Mouse (Mus musculus): ENCODE measurements around the gene Oxnad1.
A peak's percentile ranks its signal among the peaks of the same experiment; 100 is the strongest.
"Not testable (repeated sequence)": the region's sequence is repeated elsewhere in the genome, so short reads cannot be mapped to it uniquely, and the experiment has no call there.

Gene Oxnad1

DNA sequence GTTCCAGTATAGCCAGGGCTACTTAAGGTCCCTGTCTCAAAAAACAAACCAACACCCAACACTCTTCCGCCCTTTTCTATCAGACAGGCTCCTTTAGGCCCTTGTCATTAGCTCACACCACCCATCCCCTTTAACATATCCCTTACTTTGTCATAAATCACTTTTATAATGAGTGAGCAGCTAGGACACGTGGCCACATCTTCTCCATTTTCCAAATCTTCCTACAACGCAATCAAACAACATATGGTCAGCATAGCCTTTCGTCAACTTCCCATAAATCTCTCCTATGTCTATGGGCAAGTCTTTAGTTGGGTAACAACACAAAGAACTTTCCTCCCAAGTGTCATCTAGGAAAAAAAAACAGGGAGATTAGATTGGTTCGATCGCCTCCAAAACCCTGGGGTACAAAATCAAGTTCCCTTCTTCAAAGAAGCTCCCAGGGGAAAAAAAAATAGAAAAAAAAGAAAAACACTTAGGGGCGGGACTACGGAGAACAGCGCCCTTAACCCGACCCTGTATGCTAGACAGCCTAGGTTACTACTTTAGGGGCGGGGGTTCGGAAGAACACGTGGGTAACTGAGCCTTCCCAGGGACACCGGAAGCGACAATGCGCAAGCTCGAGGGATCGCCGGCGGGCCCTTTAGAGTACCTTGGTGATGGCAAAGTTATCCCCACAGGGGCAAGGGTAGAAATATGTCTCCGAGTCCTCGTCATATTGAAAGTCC, at the start of gene Oxnad1:
TSS of gene Oxnad1 (plus strand) at position 614 of the 725 bp plus-strand sequence.
- DNase-seq (ENCODE audit: low spot score) = no peak

DNA sequence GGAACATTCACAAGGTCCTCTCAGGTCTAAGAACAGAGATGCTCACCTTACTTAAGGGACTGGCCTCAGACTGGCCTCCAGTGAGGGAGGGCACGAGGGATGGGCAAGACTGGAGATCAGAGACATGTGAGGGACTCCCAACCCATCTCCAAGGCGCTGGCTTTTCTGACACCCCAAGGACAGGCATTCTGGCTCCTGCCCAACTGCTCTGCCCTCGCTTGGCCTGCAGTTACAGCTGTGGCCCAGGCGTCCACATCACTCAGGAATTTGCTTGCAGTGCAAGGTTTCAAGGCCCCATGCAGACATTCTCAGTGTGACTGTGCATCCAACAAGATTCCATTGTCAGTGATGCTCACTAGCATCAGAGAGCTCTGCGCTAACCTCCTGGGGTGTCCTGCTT, 48.7 kb upstream of the Oxnad1 start:
- DNase-seq (ENCODE audit: low spot score) = no peak

DNA sequence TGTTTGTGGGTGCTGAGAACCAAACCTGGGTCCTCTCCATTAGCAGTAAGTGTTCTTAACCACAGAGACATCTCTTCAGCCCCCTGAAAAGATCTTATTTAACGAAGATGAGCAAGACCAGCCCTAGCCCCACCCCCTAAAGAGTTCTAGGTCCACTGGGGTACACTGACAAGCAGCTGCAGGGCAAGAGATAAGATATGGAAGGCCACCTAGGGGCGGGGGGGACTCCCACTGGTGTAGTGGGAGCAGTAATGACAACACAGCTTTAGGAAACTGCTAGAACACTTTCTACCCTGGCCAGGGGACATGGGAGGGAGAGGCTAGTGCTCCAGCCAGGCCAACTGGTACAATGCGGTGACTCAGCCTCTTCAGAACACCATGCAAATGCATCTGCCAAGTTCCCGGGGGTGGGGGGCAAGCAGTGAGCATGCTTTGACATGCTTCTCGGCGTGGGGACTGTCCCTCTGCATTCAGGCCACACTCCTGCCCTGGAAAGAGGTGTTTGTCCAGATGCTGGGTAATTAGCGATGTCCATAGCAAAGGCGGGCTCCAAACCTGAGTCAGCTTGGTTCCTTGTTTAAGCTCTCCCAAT, 47.4 kb upstream of the Oxnad1 start:
- no peak for DNase-seq (ENCODE audit: low spot score)

DNA sequence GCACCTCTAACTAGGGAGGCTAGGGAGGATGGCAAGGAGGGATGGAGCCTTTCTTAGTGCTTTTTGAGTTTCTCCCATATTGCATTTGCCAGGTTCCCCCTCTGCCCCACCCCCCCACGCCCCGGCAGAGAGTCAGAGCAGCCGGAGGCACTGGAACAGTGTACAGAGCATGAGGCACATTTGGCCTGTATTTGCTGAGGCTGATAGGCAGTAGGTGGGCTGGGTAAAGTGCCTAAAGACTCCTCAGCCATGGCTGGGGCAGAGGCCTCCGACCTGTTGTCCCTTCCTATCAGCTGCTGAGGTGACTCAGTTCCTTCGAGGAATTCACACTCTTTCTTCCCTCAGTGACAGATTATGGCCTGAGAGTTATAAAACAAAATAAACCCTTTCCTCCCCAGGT, 43.1 kb upstream of the Oxnad1 start:
- DNase-seq (ENCODE audit: low spot score) = no peak

DNA sequence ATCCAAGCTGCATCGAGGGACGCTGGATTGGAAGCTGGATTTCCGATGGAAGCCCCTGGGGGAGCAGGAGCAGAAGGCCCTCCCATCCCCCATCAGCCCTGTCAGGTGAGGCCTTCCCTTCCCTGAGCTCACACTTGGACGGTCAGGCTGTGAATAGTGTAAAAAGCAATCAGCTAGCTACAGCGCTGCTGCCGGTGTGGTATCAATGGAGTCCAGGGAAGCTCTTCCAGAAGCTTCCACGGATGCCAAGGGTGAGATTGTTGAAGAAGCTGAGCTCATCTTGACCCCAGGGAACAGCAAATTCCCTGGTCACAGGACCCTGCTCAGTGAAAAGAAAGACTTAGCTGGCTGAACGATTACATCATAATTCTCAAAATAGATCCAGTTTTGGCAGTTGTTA, 38.8 kb upstream of the Oxnad1 start:
- no peak for DNase-seq (ENCODE audit: low spot score)

DNA sequence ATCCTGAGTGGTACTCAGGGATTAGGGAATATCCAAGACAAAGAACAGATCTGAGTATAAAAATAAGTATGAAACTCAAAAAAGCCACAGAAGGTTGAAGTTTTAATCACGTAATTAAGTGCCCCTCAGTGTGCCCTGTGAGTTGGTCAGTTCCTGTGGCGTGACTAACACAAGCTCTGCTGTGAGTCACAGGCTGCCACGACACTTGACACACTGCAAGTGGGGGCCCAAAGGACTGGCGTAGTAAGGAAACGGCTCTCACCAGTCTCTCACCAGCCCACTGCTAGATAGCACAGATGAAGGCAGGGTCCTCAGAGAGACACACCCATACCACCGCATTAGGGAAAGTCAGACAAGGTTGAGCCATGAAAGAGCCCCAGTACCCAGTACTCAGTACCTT, 35.0 kb upstream of the Oxnad1 start:
- DNase-seq (ENCODE audit: low spot score) = no peak

DNA sequence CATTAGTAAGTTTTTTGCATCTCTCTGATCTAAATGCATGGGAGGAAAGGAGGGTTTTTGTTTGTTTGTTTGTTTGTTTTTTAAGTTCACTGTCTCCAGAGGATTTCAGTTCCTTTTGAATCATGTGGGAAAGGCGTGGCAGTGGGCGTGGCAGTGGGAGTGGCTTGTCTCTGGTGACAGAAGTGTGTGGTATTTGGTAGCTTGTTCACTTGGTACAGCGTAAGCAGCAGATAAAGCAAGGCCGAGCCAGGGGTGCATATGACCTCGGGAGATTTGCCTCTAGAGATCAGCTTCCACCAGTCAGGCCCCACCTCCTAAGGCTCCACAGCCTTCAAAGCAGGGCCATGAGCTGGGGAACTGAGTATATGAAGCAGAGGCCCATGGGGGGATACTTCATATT, 31.3 kb upstream of the Oxnad1 start:
- no peak for DNase-seq (ENCODE audit: low spot score)

DNA sequence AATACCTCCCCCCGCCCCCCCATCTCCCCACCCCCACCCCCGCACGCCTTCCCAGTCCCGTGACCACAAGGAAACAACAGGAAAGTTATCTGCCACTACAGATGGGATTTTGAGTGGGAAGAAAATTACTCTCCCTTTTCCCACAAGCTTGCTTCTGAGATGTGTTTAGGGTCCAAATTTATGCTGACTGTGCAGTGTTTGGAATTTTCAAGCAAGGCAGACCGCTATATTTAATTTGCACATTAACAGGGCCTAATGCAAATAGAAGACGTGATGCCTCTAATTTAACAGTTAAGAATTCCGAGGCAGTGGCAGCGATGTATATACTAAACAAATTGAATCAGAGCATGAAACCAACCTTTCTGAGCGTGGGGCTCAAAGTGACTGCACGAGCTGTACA, 30.4 kb upstream of the Oxnad1 start:
- DNase-seq (ENCODE audit: low spot score) = no peak

DNA sequence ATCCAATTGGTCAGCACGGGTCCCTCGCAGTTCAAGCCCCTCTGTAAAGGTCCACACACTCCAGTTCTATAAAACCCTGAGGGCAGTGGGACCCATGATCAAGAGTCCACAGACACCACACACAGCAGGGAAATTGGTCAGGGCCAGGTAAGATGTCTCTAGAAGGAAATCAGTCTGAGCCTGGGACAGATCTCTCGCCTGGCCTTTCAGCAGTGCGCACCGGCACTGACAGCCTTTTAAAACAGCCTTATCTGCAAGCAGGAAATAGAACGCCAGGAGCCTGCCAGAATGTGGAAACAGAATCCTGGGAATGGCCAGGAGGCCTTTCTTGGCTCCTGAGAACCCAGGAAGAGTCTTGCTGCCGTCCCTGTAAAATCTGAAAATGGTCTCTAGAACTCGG, 29.4 kb upstream of the Oxnad1 start:
- DNase-seq (ENCODE audit: low spot score) = no peak

DNA sequence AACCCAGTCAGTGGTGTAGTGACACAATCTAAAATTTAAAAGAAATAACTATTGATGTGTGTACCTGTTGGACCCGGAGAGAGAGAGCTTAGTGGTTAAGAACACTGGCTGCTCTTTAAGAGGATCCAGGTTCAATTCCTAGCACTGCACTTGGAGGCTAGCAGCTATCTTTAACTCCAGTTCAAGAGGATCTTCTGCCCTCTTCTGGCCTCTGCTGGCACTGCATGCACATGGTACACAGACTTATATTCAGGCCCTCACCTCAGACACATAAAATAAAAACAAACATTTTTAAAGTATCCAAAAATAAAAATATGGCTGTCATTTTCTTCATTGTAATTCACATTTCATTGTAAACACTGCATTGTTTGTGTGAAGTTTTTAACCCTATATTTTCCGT, 28.5 kb upstream of the Oxnad1 start:
- DNase-seq (ENCODE audit: low spot score) = no peak

DNA sequence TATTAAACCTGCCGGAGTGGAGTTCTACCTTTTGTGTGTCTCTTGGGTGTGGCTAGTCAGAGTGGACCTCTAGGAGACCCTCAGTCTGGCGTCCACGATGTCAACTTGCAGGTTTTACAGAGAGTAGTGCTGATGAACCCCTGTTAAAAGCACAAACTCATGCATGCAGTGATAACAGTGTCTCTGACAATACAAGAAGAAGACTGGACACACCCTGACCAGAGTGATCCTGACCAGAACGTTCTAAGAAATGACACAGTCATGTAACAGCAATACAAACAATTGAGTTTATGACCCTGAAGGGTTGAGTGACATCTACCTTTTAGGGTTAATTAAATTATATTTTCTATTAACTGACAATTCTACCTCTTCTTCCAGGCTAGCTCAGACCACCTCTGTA, 27.5 kb upstream of the Oxnad1 start:
- DNase-seq (ENCODE audit: low spot score) = no peak

DNA sequence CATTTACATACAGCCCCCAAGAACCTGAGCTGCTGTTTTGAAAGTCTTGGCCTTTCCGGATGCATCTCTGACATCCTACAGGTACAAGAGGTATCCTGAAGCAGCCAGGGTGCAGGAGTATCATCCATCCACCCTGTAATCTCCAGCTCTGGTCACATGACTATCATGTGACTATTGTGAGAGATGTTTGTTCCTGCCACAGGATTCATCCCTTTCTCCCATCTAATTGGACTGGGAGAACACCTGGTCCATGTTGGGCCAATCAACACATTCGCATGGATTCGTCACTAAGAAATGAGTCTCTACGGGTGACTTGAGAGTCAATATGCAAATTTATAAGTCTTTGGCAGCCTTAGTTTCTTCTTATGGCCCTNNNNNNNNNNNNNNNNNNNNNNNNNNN, 23.8 kb upstream of the Oxnad1 start:
- DNase-seq (ENCODE audit: low spot score) = no peak

DNA sequence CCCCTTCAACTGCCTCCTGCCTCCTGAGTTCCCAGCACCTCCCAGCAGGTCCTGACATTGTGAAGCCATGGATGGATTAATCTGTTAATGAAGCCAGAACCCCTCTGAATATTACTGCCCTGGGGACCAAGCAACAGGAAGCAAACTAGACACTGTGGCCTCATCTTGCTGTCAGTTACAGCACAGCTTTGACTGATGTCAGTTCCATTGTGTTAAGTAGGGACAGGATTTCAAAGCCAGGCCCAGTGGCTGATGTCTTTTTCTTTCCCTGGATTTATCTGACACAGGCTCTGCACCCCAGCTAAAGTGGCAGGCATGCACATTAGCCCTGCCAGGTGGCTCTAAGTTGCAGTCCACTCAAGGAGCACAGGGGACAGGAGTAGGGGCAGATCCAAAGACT, 12.4 kb upstream of the Oxnad1 start:
- DNase-seq (ENCODE audit: low spot score) = no peak

DNA sequence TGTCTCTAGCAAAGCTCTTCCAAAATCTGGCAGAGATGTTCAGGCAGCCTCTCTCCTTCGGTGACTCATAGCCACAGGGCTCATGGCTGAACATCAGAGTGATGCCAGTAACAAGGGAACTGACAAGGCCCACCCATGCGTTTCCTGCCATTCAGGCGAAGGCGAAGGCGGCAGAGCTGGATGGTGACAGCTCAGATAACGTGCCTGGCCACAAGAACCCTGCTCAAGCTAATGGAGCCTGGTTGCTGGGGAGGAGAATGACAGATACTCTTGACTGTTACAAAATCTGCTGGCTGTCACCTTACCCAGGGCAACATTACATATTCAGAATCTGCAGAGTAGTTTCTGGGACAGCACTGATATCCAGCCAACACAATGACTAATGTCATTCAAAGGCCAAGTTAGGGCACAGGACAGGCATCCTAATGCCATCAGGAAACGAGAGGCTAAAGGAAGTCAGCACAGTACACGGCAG, 11.9 kb upstream of the Oxnad1 start:
- peak; percentile 71 for DNase-seq (ENCODE audit: low spot score)

DNA sequence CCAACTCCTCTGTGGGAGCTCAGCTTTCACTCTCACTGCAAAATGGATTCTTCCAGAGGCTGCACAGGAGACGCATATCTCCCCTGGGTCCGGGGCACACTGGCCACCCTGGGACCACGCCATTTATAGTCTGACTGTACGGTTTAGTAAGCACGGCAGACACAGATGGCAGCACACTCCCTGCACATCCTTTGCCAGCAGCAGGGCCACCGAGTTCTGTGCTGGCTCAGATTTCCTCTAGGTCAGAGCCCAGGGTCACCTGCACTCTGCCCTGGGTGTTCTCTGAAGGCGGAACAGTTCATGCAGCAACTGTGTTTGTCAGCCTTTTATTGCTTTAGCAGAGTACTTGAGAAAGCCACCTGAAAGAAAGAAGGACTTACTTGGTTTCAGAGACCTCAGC, 11.3 kb upstream of the Oxnad1 start:
- no peak for DNase-seq (ENCODE audit: low spot score)

DNA sequence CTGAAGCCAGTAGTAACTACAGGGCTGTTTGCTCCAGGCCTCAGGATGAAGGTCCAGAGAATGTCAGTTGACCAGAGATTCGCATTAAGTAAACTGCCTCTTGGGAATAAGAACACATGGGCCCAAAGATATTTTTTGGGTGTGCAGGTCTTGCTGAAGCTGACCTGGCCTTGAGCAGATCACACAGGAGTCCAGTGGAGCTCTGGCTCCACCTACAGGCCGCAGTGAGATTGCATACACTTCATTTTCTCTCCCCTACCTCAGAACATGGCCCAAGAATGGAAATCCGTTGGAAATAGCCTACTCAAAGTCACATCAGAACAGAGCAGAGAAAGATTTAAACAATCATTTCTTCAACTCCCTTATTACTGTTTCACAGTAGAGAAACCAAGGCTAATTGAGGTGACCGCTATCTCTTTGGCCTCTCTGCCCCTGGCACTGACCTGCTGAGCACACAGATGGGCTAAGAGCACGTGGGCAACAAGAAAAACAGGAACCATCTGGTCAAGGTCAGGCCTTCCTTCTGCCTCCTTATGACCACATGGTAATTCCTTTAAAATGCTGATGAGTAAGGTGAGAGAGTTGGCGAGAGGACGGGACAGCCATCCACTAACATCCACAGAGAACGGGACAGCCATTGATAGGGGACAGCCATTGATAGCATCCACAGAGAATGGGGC, 8.1 kb upstream of the Oxnad1 start:
- peak; percentile 33 for DNase-seq (ENCODE audit: low spot score)

DNA sequence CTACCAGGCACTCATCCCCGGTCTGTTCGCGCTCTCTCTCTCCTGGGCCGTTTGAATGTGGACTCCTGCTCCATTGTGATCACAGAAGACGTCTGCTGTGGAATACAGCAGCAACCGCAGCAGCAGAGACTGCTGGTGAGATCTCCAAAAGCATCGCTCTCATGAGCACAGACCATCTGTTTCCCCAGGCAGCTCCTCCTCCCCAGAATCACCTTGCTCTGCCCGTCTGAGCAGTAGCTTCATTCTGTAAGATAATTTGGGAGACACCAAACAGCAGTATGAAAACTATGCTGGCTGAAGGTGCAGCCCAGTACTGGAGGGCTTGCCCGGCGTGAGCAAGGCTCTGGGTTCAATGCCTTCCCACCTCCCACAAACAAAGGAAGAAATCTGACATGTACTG, 4.1 kb upstream of the Oxnad1 start:
- DNase-seq (ENCODE audit: low spot score) = no peak

DNA sequence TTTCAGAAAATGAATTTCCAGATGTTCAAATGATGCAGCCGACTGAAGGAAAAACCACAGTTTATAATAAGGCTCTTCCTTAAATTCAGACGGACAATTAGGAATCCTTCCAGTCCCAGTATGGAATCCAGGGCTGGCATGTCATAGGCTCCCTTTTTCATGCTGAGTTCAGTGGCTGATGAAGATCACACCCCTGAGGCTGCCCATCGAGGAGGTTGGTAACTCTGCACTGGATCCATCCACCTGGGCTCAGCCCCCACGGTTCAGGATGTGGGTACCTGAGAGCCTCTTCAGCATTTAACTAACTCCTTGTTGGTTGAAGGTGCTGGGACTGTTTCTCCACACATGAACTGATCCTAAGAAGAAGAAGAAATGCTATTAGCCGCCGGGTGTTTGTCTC, 2.3 kb upstream of the Oxnad1 start:
- DNase-seq (ENCODE audit: low spot score) = no peak

DNA sequence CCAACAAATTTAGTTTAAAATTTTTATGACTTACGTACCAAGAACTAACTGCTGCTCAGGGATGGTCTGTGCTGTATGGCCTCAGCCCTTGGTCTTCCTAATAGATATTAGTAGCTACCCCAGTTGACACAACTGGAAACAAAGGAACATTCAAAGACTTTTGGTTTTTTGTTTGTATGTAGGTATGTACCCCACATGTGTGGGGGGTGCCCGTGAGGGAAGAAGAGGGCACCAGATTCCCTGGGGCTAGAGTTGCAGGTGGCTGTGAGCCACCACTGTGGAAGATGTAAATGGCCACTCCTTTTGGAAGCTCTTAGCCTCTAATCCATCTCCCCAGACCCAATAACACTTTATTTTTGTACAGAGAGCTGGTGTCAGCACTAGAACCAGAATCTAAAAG, 1.7 kb upstream of the Oxnad1 start:
- no peak for DNase-seq (ENCODE audit: low spot score)

DNA sequence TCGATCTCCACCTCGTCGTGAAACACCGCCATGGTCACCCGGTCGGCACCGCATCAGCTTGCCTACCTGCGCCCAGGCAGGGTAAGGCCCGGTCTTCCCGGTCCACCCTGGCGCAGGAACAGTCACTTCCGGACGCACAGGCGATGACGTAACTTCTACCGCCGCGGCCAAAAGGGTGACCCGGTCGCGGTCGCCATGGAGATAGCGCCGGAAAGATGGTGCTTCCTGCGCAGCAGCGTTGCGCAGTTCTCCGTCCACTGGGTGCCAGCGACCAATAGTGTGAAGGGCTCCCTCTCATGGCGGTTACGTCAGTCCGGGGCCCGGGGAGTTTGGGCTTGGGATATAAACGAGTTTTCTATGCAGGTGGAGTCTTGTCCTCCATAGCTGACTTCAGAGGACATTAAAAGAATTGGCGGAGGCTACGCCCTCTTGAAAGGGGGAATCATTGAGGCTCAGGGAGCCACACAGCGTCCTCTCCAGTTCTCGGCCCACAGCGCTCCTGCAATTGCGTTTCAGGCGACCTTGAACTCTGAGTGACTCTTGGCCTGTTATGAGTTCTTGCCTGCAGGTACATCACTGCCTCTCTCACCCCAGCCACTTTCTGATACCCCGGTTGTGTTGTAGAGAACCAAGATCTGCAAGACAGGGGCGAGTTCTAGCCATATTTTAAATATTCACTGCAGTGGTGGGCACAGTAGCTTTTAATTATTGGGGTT, 470 bp downstream of the Oxnad1 start, which contains the start of gene Dph3:
TSS of gene Dph3 (minus strand) at position 244 of the 716 bp plus-strand sequence.
- peak; percentile 98 for DNase-seq (ENCODE audit: low spot score)

DNA sequence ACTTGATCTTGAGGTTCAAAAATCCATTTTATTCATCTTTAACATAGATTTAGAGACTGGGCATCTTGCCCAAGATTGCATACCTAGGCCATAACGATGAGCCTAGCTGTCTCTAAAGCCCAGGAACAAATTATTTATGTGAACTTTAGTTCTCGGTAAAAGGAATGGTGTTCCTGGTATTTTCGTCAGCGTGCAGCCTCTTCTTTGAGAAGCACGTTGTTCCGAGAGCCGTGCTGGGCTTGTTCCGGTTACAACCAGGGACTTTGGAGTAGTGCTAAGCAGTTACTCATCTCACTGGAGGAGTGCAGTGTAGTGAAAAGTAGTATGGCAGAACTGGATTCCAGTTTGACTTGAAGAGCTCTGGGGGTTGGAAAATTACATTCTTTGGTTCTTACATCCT, 1.1 kb downstream of the Oxnad1 start:
- DNase-seq (ENCODE audit: low spot score) = no peak

DNA sequence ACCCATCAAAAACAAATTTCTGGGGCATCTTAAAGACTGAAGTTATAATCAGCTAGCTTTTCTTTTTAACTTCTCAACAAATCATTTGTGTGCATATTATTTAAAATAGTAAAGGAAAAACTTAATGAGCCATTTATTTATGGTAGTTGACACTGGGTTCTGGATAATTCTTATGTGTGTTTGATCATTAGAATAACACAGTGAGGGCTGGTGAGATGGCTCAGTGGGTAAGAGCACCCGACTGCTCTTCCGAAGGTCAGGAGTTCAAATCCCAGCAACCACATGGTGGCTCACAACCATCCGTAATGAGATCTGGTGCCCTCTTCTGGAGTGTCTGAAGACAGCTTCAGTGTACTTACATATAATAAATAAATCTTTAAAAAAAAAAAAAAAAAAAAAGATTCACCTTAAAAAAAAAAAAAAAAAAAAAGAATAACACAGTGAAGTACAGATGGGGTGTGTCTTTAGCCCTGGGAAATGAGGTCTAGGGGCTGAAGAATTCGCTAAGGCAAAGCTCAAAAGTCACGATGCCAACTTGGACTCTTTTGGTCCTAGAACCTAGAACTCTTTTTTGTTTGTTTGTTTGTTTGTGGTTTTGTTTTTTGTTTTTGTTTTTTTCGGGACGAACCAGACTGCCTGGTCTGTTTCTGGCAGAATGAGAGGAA, 2.5 kb downstream of the Oxnad1 start:
- not testable (repeated sequence) for DNase-seq (ENCODE audit: low spot score)

Measured in left cerebral cortex, adult 11 months (tissue).